Mouse (Mus musculus): ENCODE results near the gene Cluh. TPM values are rescaled to one million over a fixed set of nuclear protein-coding genes. Genes with fewer than 3 reads are reported as not detected.

Gene Cluh
- total and polyA plus RNA-seq, 3 experiments, result 63.1 to 151 (median 86.4) TPM

DNA sequence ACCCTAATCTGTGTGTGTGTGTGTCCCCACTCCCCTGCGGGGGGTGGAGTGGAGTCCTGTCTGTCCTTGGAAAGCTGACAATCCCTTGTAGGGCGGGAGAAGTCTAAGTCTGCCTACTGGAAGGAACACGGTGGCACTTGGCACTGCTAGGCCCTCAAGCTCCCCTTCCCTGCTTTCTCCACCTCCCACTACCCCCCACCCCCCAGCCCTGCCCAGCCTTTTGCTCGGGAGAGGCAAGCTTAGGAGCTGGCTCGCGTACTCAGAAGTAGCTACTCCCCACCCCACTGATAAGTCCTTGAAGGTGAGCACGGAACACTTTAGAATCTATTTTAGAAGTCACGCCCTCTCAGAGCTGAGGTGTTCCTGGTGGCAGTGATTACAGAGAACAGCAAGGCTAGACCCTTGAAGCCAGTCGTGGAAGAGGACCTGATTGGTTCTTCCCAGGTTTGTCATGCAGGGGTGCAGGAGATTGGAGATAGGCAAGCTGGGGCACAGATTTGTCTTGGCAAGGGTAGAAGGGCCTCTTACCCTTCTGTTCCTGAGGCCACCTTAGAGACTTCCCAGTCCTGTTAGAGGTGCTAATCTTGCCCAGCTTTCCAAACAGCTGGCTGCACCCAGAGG is 10.4 kb upstream of the Cluh start:
- no peak overlapping the region; the same call in 1 of the 2 replicates for H3K9ac ChIP-seq (ENCODE audit: insufficient read depth, low read depth)
- in situ Hi-C loops (cut with MboI; ENCODE audit: low pct_ligation_motif_present, low pct_unique_long_range_greater_than_20kb, low sequenced_read_pairs), result loop anchor here (25.0 kb wide), 1 partner anchor 523 kb away; the partner anchor contains the start of gene Hic1
- peaks cover 65% of the 10 kb centered on the region for H3K27me3 ChIP-seq (replicated peaks)

DNA sequence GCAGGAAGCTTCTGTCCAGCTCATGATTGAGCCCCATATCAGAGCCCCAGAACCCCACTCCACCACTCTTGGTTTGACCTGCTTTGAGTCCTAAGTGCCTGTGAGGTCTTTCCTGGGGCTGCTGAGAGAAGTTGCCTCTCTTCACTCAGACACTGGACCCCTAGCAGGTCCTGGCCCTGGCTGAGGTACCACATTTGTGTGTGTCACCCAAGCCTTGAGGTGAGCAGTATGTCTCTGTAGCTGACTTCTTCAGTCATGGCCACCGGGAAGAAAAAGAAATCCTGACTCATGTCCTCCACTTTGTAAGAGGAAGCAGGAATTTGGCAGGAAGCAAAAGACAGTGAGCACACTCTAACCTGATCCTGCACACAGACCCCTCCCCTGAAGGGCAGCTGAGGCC is 9.7 kb upstream of the Cluh start:
- no peaks in the 10 kb centered on the region for H3K9me3 ChIP-seq (replicated peaks; ENCODE audit: low read length)
- dilution Hi-C loops (cut with MboI; ENCODE audit: extremely low pct_ligation_motif_present, extremely low pct_unique_long_range_greater_than_20kb, low sequenced_read_pairs) (no loop called here), in situ Hi-C loops (cut with MboI; ENCODE audit: low pct_ligation_motif_present, low pct_unique_long_range_greater_than_20kb, low sequenced_read_pairs) (loop anchor here (25.0 kb wide), 1 partner anchor 523 kb away; the partner anchor contains the start of gene Hic1)
- H3K4me3 ChIP-seq (replicated peaks in 1 of 3; ENCODE audit: low read depth in 2 of 3, low read length in 2 of 3, poor library complexity in 1 of 3), result no peak overlapping the region
- no peak overlapping the region for H3K4me2 ChIP-seq (ENCODE audit: insufficient read depth, low read depth, poor library complexity, severe bottlenecking)
- H3K79me2 ChIP-seq (replicated peaks; ENCODE audit: control insufficient read depth, extremely low read depth, insufficient read depth, poor library complexity, severe bottlenecking), result no peaks in the 10 kb centered on the region
- peaks cover 10 to 28% of the 10 kb centered on the region in 2 experiments for H3K4me1 ChIP-seq (ENCODE audit: control insufficient read depth in 1 of 2, insufficient read depth in 2 of 2)
- no peak overlapping the region for H3K9ac ChIP-seq (ENCODE audit: insufficient read depth, low read depth)
- H3K36me3 ChIP-seq (replicated peaks in 1 of 2; ENCODE audit: control insufficient read depth in 1 of 2, insufficient read depth in 1 of 2, low read length in 1 of 2), result no peaks in the 10 kb centered on the region
- DNase-seq (ENCODE audit: extremely low read depth), result no peak
- peaks cover 66% of the 10 kb centered on the region for H3K27me3 ChIP-seq (replicated peaks)
- H3K27ac ChIP-seq (ENCODE audit: insufficient read depth, low read depth), result no peak overlapping the region
- TF ChIP-seq ZNF384 (IDR thresholded peaks at IDR 0.05; ENCODE audit: low read depth, low read length) (no peak), ZC3H11A (IDR thresholded peaks at IDR 0.05; ENCODE audit: low read depth, low read length) (no peak), BHLHE40 (IDR thresholded peaks at IDR 0.05; ENCODE audit: low read depth, low read length) (no peak), CHD2 (IDR thresholded peaks at IDR 0.05; ENCODE audit: low read length) (no peak), CTCF (conservative IDR thresholded peaks at IDR 0.05 in 1 of 2, IDR thresholded peaks at IDR 0.05 in 1 of 2; ENCODE audit: low read depth in 2 of 2, low read length in 2 of 2) (no peak), MEF2A (IDR thresholded peaks at IDR 0.05; ENCODE audit: borderline replicate concordance, low read depth, low read length) (no peak), PAX5 (IDR thresholded peaks at IDR 0.05; ENCODE audit: low read length) (no peak), MAFK (IDR thresholded peaks at IDR 0.05; ENCODE audit: insufficient replicate concordance, low read length) (no peak), ZKSCAN1 (IDR thresholded peaks at IDR 0.05; ENCODE audit: borderline replicate concordance, low read depth, low read length) (no peak), RAD21 (IDR thresholded peaks at IDR 0.05; ENCODE audit: low read depth, low read length) (no peak), NELFE (IDR thresholded peaks at IDR 0.05; ENCODE audit: low read depth, low read length) (no peak), ETS1 (conservative IDR thresholded peaks at IDR 0.05; ENCODE audit: low read depth, low read length) (no peak), IRF4 (IDR thresholded peaks at IDR 0.05; ENCODE audit: low read depth, low read length) (no peak), POLR2A (IDR thresholded peaks at IDR 0.05; ENCODE audit: low read depth, low read length) (no peak)

More for the DNA sequence above, 10.4 kb upstream of the Cluh start:
- TF ChIP-seq E2F4 (IDR thresholded peaks at IDR 0.05; ENCODE audit: insufficient replicate concordance, low read depth, low read length) (no peak), CHD2 (IDR thresholded peaks at IDR 0.05; ENCODE audit: low read length) (no peak), MAFK (IDR thresholded peaks at IDR 0.05; ENCODE audit: insufficient replicate concordance, low read length) (no peak), MEF2A (IDR thresholded peaks at IDR 0.05; ENCODE audit: borderline replicate concordance, low read depth, low read length) (no peak), ELF1 (IDR thresholded peaks at IDR 0.05; ENCODE audit: low read depth, low read length) (no peak), UBTF (IDR thresholded peaks at IDR 0.05; ENCODE audit: low read depth, low read length) (no peak), PAX5 (IDR thresholded peaks at IDR 0.05; ENCODE audit: low read length) (no peak), NRF1 (IDR thresholded peaks at IDR 0.05; ENCODE audit: low read depth, low read length) (no peak), SMC3 (IDR thresholded peaks at IDR 0.05; ENCODE audit: low read depth, low read length) (no peak), CHD1 (IDR thresholded peaks at IDR 0.05; ENCODE audit: low read depth, low read length) (no peak), USF2 (conservative IDR thresholded peaks at IDR 0.05; ENCODE audit: low read depth, low read length) (no peak)
- Histone ChIP-seq H3K4me3 (replicated peaks in 1 of 3; ENCODE audit: low read depth in 2 of 3, low read length in 2 of 3, poor library complexity in 1 of 3) (peak overlapping the region; percentile 39 to 64 (median 45)), H3K4me2 (ENCODE audit: insufficient read depth, low read depth, poor library complexity, severe bottlenecking) (peak overlapping the region; percentile 79), H3K4me1 (ENCODE audit: control insufficient read depth in 1 of 2, insufficient read depth in 2 of 2) (peaks cover 10 to 28% of the 10 kb centered on the region in 2 experiments), H3K9me3 (replicated peaks; ENCODE audit: low read length) (no peaks in the 10 kb centered on the region), H3K36me3 (replicated peaks in 1 of 2; ENCODE audit: control insufficient read depth in 1 of 2, insufficient read depth in 1 of 2, low read length in 1 of 2) (no peaks in the 10 kb centered on the region), H3K79me2 (replicated peaks; ENCODE audit: control insufficient read depth, extremely low read depth, insufficient read depth, poor library complexity, severe bottlenecking) (no peaks in the 10 kb centered on the region), H3K27ac (ENCODE audit: insufficient read depth, low read depth) (no peak overlapping the region)
- dilution Hi-C loops (cut with MboI; ENCODE audit: extremely low pct_ligation_motif_present, extremely low pct_unique_long_range_greater_than_20kb, low sequenced_read_pairs), result no loop called here
- DNase-seq (ENCODE audit: extremely low read depth), result no peak

All from CH12.LX (cell line).